Mouse (Mus musculus) small intestine, adult 2 months (tissue): Measurements from ENCODE around the gene Rab44.

Experiments used
- CTCF ChIP-seq: fragments of 200-500 bp; IDR thresholded peaks from 2 replicates; pipeline ENCODE4 v1.5.1; 2012; ENCODE audit warnings: low read depth, mild to moderate bottlenecking, control low read depth, inconsistent platforms, low read length, moderate library complexity, mixed read lengths; ENCODE audit not compliant: insufficient replicate concordance, insufficient read length; ENCODE audit errors: extremely low read depth
- POLR2A ChIP-seq: fragments of 200-500 bp; IDR thresholded peaks from 2 replicates; pipeline ENCODE4 v1.6.1; 2012; ENCODE audit warnings: low read depth, mild to moderate bottlenecking, control low read depth, inconsistent platforms, low read length, moderate library complexity

- TF ChIP-seq POLR2A, result no peak
- no peak for TF ChIP-seq CTCF
Measured at GRCm38 (mm10) chr17:29072701-29073307, 41.1 kb upstream of the Rab44 start.
